Mouse (Mus musculus): ENCODE measurements around the gene Malsu1. TPM values are rescaled to one million over a fixed set of nuclear protein-coding genes. Genes with fewer than 3 reads are reported as not detected.

Malsu1 gene
- polyA plus RNA-seq, 1 experiment = 31.2 TPM

DNA sequence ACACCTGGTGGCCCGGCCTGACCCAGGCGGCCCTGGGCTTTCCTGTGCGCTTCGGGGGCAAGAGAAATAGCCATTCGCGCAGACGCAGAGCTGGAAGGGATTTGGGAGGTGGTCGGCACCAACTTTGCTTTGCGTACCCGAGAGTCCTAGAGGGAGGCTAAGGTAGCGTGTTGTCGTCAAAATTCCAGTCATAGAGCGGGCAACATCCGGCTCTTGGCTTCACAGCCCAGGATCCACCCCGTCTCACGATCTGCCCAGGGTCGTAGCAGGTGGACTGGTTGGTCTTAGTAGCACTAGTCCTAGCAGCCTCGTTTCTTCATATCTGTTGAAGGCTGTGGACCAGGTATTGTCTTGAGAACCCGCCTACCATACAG is 509 bp downstream of the Malsu1 start:
- peak overlapping the region; percentile 55 for H3K27ac ChIP-seq (ENCODE audit: insufficient read depth, low read depth, low read length)
- H3K27me3 ChIP-seq (ENCODE audit: control insufficient read depth, insufficient read depth, low read length) = no peaks in the 10 kb centered on the region
- H3K4me3 ChIP-seq (ENCODE audit: low read depth, low read length) = peak overlapping the region; percentile 84
- TF ChIP-seq POLR2A (IDR thresholded peaks at IDR 0.05; ENCODE audit: low read depth, low read length) (no peak), CTCF (IDR thresholded peaks at IDR 0.05; ENCODE audit: extremely low read depth, insufficient read length, insufficient replicate concordance, low read depth, low read length) (no peak)
- H3K4me1 ChIP-seq (ENCODE audit: control insufficient read depth, insufficient read depth, insufficient read length, low read length) = peaks cover 4% of the 10 kb centered on the region; the same call in 1 of the 2 replicates
- WGBS = under 1% methylated on average over 19 of the region's 19 CpGs
- 0 out of 2 replicates have a peak, but pooled peaks cover 3% of the 10 kb centered on the region for H3K36me3 ChIP-seq (ENCODE audit: control insufficient read depth, insufficient read depth, low read length)

DNA sequence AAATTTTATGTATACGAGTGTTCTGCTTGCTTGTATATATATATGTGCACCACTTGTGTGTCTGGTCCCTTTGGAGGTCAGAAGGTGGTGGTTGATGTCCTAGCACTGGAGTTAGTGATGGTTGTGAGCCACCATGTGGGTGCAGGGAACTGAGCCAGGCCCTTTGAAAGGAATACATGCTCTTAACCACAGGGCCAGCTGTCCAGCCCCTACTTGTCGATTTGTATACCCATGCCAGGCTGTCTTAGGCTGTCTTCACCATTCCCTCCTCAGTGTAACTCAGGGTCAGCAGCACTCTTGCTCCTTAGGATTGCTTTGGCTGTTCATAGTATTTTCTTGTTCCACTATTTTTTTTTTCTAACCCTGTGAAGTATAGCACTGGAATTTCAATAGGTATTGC is 4.3 kb downstream of the Malsu1 start:
- H3K4me3 ChIP-seq (ENCODE audit: low read depth, low read length) = no peak overlapping the region
- peaks cover 4% of the 10 kb centered on the region; the same call in 1 of the 2 replicates for H3K4me1 ChIP-seq (ENCODE audit: control insufficient read depth, insufficient read depth, insufficient read length, low read length)
- 80% methylated on average over 2 of the region's 2 CpGs for WGBS
- peaks cover 9% of the 10 kb centered on the region for H3K36me3 ChIP-seq (ENCODE audit: control insufficient read depth, insufficient read depth, low read length)
- H3K27me3 ChIP-seq (ENCODE audit: control insufficient read depth, insufficient read depth, low read length) = no peaks in the 10 kb centered on the region
- no peak for TF ChIP-seq CTCF (IDR thresholded peaks at IDR 0.05; ENCODE audit: extremely low read depth, insufficient read length, insufficient replicate concordance, low read depth, low read length)
- no peak for TF ChIP-seq POLR2A (IDR thresholded peaks at IDR 0.05; ENCODE audit: low read depth, low read length)
- no peak overlapping the region for H3K27ac ChIP-seq (ENCODE audit: insufficient read depth, low read depth, low read length)

DNA sequence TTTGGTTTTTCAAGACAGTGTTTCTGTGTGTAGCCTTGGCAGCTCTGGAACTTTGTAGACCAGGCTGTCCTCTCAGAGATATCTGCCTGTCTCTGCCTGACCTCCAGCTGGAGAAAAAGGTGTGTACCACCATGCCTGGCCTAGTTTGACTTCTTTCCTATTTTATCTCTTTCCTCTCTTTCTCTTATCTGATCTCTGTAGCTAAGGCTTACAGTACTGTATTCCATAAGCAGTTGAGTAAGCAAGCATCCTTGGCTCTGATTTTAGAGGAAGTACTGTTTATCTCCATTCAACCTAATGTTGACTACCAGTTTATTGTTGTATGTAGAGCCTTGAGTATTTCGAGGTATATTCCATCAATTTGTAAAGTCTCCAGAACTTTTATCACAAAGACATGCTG is 5.7 kb downstream of the Malsu1 start:
- WGBS = 63% methylated on average over 1 of the region's 1 CpGs
- TF ChIP-seq POLR2A (IDR thresholded peaks at IDR 0.05; ENCODE audit: low read depth, low read length) = no peak
- TF ChIP-seq CTCF (IDR thresholded peaks at IDR 0.05; ENCODE audit: extremely low read depth, insufficient read length, insufficient replicate concordance, low read depth, low read length) = no peak
- no peak overlapping the region for H3K27ac ChIP-seq (ENCODE audit: insufficient read depth, low read depth, low read length)

DNA sequence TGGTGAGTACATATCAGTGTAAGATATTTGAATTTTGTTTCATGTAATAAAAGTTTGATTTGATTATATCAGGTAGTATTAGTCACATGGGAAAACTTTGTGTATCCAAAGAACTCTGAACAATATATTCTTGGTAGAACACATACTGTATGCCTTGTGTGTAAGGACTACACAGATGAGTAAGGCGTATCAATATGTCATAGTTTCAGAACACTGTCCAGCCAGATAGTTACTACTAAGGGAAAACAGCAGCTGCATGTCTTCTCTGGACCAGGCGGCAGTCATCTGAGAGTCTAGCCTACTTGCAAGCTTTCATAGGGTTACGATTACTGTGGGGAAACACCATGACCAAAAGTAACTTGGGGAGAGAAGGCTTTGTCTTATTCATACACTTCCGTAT is 9.4 kb downstream of the Malsu1 start:
- Histone ChIP-seq H3K36me3 (ENCODE audit: control insufficient read depth, insufficient read depth, low read length) (peaks cover 37% of the 10 kb centered on the region), H3K27ac (ENCODE audit: insufficient read depth, low read depth, low read length) (no peak overlapping the region), H3K27me3 (ENCODE audit: control insufficient read depth, insufficient read depth, low read length) (no peaks in the 10 kb centered on the region), H3K4me1 (ENCODE audit: control insufficient read depth, insufficient read depth, insufficient read length, low read length) (no peaks in the 10 kb centered on the region), H3K4me3 (ENCODE audit: low read depth, low read length) (no peak overlapping the region)
- WGBS = 93% methylated on average over 4 of the region's 4 CpGs
- TF ChIP-seq CTCF (IDR thresholded peaks at IDR 0.05; ENCODE audit: extremely low read depth, insufficient read length, insufficient replicate concordance, low read depth, low read length) (no peak), POLR2A (IDR thresholded peaks at IDR 0.05; ENCODE audit: low read depth, low read length) (no peak)

More for the DNA sequence above, 5.7 kb downstream of the Malsu1 start:
- H3K36me3 ChIP-seq (ENCODE audit: control insufficient read depth, insufficient read depth, low read length) = peaks cover 18% of the 10 kb centered on the region
- H3K27me3 ChIP-seq (ENCODE audit: control insufficient read depth, insufficient read depth, low read length) = no peaks in the 10 kb centered on the region
- H3K4me1 ChIP-seq (ENCODE audit: control insufficient read depth, insufficient read depth, insufficient read length, low read length) = peaks cover 4% of the 10 kb centered on the region; the same call in 1 of the 2 replicates
- H3K4me3 ChIP-seq (ENCODE audit: low read depth, low read length) = no peak overlapping the region

DNA sequence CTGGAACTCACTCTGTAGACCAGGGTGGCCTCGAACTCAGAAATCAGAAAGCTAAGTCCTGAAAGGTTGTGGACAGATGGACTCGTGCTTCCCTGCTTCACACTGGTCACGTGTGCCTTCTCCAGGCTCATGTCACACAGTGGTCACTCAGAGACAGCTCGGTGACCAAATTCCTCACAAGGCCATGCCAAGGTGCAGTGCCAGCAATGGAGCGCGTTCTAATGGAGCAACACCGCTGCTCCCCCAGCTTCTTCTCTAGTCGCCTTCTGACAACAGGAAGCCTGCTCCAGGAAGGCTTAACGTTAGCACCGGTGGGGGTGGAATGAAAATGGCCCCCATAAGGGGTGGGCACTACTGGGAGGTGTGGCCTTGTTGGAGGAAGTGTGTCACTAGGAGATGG is 21.4 kb downstream of the Malsu1 start:
- Histone ChIP-seq H3K27ac (ENCODE audit: insufficient read depth, low read depth, low read length) (no peak overlapping the region), H3K4me3 (ENCODE audit: low read depth, low read length) (no peak overlapping the region), H3K36me3 (ENCODE audit: control insufficient read depth, insufficient read depth, low read length) (peaks cover 5% of the 10 kb centered on the region; the same call in 1 of the 2 replicates), H3K4me1 (ENCODE audit: control insufficient read depth, insufficient read depth, insufficient read length, low read length) (peaks cover 7% of the 10 kb centered on the region; the same call in 1 of the 2 replicates), H3K27me3 (ENCODE audit: control insufficient read depth, insufficient read depth, low read length) (no peaks in the 10 kb centered on the region)
- no peak for TF ChIP-seq CTCF (IDR thresholded peaks at IDR 0.05; ENCODE audit: extremely low read depth, insufficient read length, insufficient replicate concordance, low read depth, low read length)
- no peak for TF ChIP-seq POLR2A (IDR thresholded peaks at IDR 0.05; ENCODE audit: low read depth, low read length)
- 94% methylated on average over 10 of the region's 10 CpGs for WGBS

DNA sequence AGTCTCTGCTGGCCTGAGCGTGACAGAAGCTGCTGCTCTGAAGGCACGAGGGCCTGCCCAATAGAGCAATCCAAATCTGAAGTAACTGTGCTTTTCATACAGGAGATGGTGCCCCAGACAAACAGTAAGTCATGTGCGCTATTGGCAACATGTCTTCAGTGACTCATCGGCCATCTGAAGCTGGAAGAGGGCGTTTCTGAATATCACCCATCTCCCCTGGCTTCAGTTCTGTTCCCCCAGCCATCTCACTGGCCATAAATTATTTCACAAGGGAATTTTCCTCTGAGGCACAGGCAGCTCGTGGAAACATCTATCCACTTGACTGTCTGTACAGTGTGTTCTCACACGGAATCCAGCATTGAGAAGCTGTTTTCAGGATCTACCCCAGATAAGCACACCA is 22.8 kb downstream of the Malsu1 start:
- TF ChIP-seq POLR2A (IDR thresholded peaks at IDR 0.05; ENCODE audit: low read depth, low read length) = no peak
- TF ChIP-seq CTCF (IDR thresholded peaks at IDR 0.05; ENCODE audit: extremely low read depth, insufficient read length, insufficient replicate concordance, low read depth, low read length) = no peak
- Histone ChIP-seq H3K4me1 (ENCODE audit: control insufficient read depth, insufficient read depth, insufficient read length, low read length) (peaks cover 7% of the 10 kb centered on the region; the same call in 1 of the 2 replicates), H3K4me3 (ENCODE audit: low read depth, low read length) (no peak overlapping the region), H3K27ac (ENCODE audit: insufficient read depth, low read depth, low read length) (peak overlapping the region; percentile 54), H3K27me3 (ENCODE audit: control insufficient read depth, insufficient read depth, low read length) (no peaks in the 10 kb centered on the region), H3K36me3 (ENCODE audit: control insufficient read depth, insufficient read depth, low read length) (peaks cover 4% of the 10 kb centered on the region; the same call in 1 of the 2 replicates)
- 24% methylated on average over 7 of the region's 7 CpGs for WGBS

DNA sequence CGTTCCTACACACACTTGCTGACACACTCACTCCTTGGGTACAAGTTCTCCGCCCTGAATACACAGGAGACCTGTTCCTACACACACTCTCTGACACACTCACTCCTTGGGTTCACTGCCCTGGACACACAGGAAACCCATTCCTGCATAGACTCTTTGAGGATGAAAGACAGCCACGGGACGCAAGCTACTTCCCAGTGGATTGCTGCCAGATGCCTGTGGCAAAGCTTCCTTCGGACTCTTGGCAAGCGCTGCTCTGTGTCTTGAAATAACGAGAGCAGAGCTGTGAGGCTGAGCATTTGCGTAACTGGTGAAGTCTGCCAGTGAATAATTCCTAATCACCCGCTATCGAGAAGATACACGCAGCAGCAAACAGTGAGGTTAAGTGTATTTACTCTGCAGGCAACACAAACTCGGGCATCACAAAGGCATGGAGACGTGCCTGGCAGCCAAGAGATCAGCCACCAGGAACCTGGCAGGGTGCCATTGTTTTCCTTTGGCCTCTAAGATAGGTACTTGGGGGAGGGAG is 23.4 kb downstream of the Malsu1 start:
- Histone ChIP-seq H3K36me3 (ENCODE audit: control insufficient read depth, insufficient read depth, low read length) (peaks cover 4% of the 10 kb centered on the region; the same call in 1 of the 2 replicates), H3K4me1 (ENCODE audit: control insufficient read depth, insufficient read depth, insufficient read length, low read length) (peaks cover 7% of the 10 kb centered on the region; the same call in 1 of the 2 replicates), H3K27ac (ENCODE audit: insufficient read depth, low read depth, low read length) (peak overlapping the region; percentile 54), H3K27me3 (ENCODE audit: control insufficient read depth, insufficient read depth, low read length) (no peaks in the 10 kb centered on the region), H3K4me3 (ENCODE audit: low read depth, low read length) (peak overlapping the region; percentile 12; the same call in 1 of the 2 replicates)
- TF ChIP-seq POLR2A (IDR thresholded peaks at IDR 0.05; ENCODE audit: low read depth, low read length) (no peak), CTCF (IDR thresholded peaks at IDR 0.05; ENCODE audit: extremely low read depth, insufficient read length, insufficient replicate concordance, low read depth, low read length) (no peak)
- WGBS = 12% methylated on average over 13 of the region's 13 CpGs
